Mouse (Mus musculus) embryonic facial prominence, embryonic 14.5 days (tissue): ENCODE results near the gene Lcn9. TPM values are rescaled to one million over a fixed set of nuclear protein-coding genes. Genes with fewer than 3 reads are reported as not detected.
"Not testable (repeated sequence)": the region's sequence is repeated elsewhere in the genome, so short reads cannot be mapped to it uniquely, and the experiment has no call there.

Experiments used
- ATAC-seq: fragments of 200-750 bp; cut with Nextera tagmentation; 2 replicates; pipeline ENCODE4 v1.8.0; 2017; ENCODE audit warnings: low read depth, moderate number of reproducible peaks, moderate TSS enrichment
- DNase-seq: peaks from one replicate; pipeline ENCODE4 v3.0.0-alpha.2; 2015; ENCODE audit warnings: low spot score
- H3K27ac ChIP-seq: fragments of 300-500 bp; sonication (generic); replicated peaks from 2 replicates; pipeline ENCODE4 v1.5.1; 2014; ENCODE audit warnings: low read depth, mild to moderate bottlenecking, low read length, moderate library complexity
- H3K27me3 ChIP-seq: fragments of 300-500 bp; sonication (generic); replicated peaks from 2 replicates; pipeline ENCODE4 v1.6.1; 2014; ENCODE audit warnings: low read length; ENCODE audit not compliant: control insufficient read depth, insufficient read depth
- H3K36me3 ChIP-seq: fragments of 300-500 bp; sonication (generic); 2 replicates; pipeline ENCODE4 v1.6.1; 2014; ENCODE audit warnings: low read length, mixed read lengths; ENCODE audit not compliant: control insufficient read depth, insufficient read depth
- H3K4me1 ChIP-seq: fragments of 300-500 bp; sonication (generic); 2 replicates; pipeline ENCODE4 v1.6.1; 2014; ENCODE audit warnings: antibody characterized with exemption, low read length; ENCODE audit not compliant: control insufficient read depth, insufficient read depth
- H3K4me2 ChIP-seq: fragments of 300-500 bp; sonication (generic); 2 replicates; pipeline ENCODE4 v1.6.1; 2014; ENCODE audit warnings: low read depth, mild to moderate bottlenecking, low read length, moderate library complexity, mixed read lengths
- H3K4me3 ChIP-seq: fragments of 300-500 bp; sonication (generic); 2 replicates; pipeline ENCODE4 v1.5.1; 2014; ENCODE audit warnings: low read depth, mild to moderate bottlenecking, low read length
- H3K9ac ChIP-seq: fragments of 300-500 bp; sonication (generic); 2 replicates; pipeline ENCODE4 v1.6.1; 2014; ENCODE audit warnings: low read depth, mild to moderate bottlenecking, low read length, moderate library complexity, mixed read lengths
- H3K9me3 ChIP-seq: fragments of 300-500 bp; sonication (generic); 2 replicates; pipeline ENCODE4 v1.6.1; 2016; ENCODE audit warnings: low read length; ENCODE audit not compliant: control insufficient read depth
- WGBS: fragments of 180-500 bp; shearing (Covaris S2); extraction: QIAGEN DNeasy Blood & Tissue Kit; methylation state at CpG from one replicate; pipeline ENCODE4 v1.1.7; 2014; 5-methylcytosine and 5-hydroxymethylcytosine counted together
- polyA plus RNA-seq: library from polyadenylated mRNA; unstranded; fragments of >200 nt; fragmentation: Nextera tagmentation; extraction: Ambion mirVana; gene quantifications from 2 replicates; pipeline ENCODE4 v1.2.1, GENCODE M21; 2014

Gene Lcn9
- polyA plus RNA-seq, 1 experiment from 2014 or later: not detected

- H3K4me1 ChIP-seq: no peaks in the 10 kb centered on the region
These were observed 33.9 kb upstream of the Lcn9 start for GRCm38 (mm10) chr2:25789092-25789491.

DNA sequence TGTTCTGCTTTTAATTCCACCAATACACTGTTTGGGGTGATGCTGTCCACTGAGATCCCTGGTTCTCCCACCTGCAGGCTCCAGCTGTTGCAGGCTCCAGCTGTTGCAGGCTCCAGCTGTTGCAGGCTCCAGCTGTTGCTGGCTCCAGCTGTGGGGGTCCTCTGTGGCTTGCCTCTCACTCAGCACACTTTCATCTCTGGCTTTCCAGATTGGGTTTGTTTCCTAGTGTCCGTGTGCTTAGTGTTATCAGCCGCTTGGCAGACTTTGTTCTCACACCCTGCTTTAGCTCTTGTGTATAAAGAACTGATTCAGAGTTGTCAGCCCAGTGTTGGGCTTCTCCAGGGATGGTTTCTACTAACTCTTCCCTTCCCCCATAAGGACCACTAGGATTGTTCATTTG lies 25.3 kb upstream of the Lcn9 start:
- no peaks in the 10 kb centered on the region for H3K9me3 ChIP-seq
- H3K4me3 ChIP-seq: no peak overlapping the region
- no peak overlapping the region for H3K27ac ChIP-seq
- DNase-seq (no peak), ATAC-seq (no peak)
- WGBS: 49% methylated on average over 2 of the region's 2 CpGs
- no peaks in the 10 kb centered on the region for H3K27me3 ChIP-seq
- H3K9ac ChIP-seq: no peak overlapping the region
- no peak overlapping the region for H3K4me2 ChIP-seq
- H3K4me1 ChIP-seq: no peaks in the 10 kb centered on the region
- H3K36me3 ChIP-seq: no peaks in the 10 kb centered on the region

More at GRCm38 (mm10) chr2:25789092-25789491, 33.9 kb upstream of the Lcn9 start:
- 84% methylated on average over 3 of the region's 3 CpGs for WGBS
- Histone ChIP-seq H3K27ac (no peak overlapping the region), H3K4me3 (no peak overlapping the region), H3K27me3 (no peaks in the 10 kb centered on the region), H3K9me3 (no peaks in the 10 kb centered on the region), H3K4me2 (no peak overlapping the region), H3K9ac (no peak overlapping the region), H3K36me3 (no peaks in the 10 kb centered on the region)
- DNase-seq: no peak
- ATAC-seq: no peak

- Histone ChIP-seq H3K9me3 (no peaks in the 10 kb centered on the region), H3K4me2 (no peak overlapping the region), H3K9ac (no peak overlapping the region), H3K27me3 (no peaks in the 10 kb centered on the region), H3K27ac (no peak overlapping the region), H3K36me3 (no peaks in the 10 kb centered on the region), H3K4me3 (no peak overlapping the region), H3K4me1 (no peaks in the 10 kb centered on the region)
- ATAC-seq (no peak), DNase-seq (no peak)
- WGBS: 46% methylated on average over 5 of the region's 5 CpGs
These were observed 24.9 kb upstream of the Lcn9 start for GRCm38 (mm10) chr2:25798065-25798464.

GRCm38 (mm10) chr2:25811711-25812110 lies 11.2 kb upstream of the Lcn9 start:
- WGBS: 67% methylated on average over 2 of the region's 2 CpGs
- Histone ChIP-seq H3K4me2 (no peak overlapping the region), H3K36me3 (no peaks in the 10 kb centered on the region), H3K27ac (no peak overlapping the region), H3K9ac (no peak overlapping the region), H3K4me1 (no peaks in the 10 kb centered on the region), H3K9me3 (no peaks in the 10 kb centered on the region), H3K27me3 (no peaks in the 10 kb centered on the region), H3K4me3 (no peak overlapping the region)
- no peak for ATAC-seq
- no peak for DNase-seq

DNA sequence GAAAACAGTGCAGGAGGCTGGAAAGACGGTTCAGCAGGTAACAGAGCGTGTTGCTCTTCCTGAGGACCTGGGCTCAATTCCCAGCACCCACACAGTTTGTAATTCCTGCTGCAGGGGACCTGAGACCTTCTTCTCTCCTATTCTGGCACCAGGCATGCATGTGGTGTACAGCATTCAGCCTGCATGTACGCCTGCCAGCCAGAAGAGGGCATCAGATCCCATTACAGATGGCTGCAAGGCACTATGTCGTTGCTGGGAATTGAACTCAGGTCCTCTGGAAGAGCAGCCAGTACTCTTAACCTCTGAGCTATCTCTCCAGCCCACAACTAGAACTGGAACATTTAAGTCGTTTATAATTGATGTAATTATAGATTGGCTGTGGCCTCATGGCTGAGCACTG lies 9.6 kb upstream of the Lcn9 start:
- WGBS: 75% methylated on average over 5 of the region's 5 CpGs
- Histone ChIP-seq H3K4me2 (no peak overlapping the region), H3K4me3 (no peak overlapping the region), H3K27me3 (no peaks in the 10 kb centered on the region), H3K36me3 (no peaks in the 10 kb centered on the region), H3K4me1 (no peaks in the 10 kb centered on the region), H3K9ac (no peak overlapping the region), H3K27ac (no peak overlapping the region), H3K9me3 (no peaks in the 10 kb centered on the region)
- ATAC-seq: no peak
- no peak for DNase-seq

- not testable (repeated sequence) for H3K27ac ChIP-seq, H3K27me3 ChIP-seq, H3K4me2 ChIP-seq, H3K36me3 ChIP-seq, ATAC-seq, H3K4me3 ChIP-seq, DNase-seq, H3K4me1 ChIP-seq, H3K9me3 ChIP-seq, H3K9ac ChIP-seq
- WGBS: 67% methylated on average over 1 of the region's 1 CpGs
These were observed 7.2 kb upstream of the Lcn9 start, which contains the start of gene Glt6d1 for GRCm38 (mm10) chr2:25815748-25816147. Gene Glt6d1 (minus strand): TSS chr2:25815848.

DNA sequence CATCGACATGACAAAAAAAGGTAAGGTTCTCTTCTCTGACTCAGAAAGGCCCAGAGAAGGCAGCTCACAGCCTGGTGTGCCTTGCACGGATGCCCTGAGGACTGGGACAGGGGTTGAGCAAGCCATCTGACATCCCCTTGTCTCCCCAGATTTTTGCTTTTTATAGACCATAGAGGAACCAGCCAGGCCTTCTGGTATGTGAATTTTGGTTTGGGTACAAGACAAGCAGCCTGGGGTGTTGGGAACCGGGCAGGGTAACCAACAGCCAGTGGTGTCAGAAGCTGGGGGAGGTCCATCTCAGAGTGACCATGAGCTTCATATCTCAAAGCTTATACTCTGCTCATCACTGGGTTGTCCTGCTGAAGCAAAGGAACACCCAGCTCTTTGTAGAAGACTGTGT lies 1.8 kb downstream of the Lcn9 start:
- Histone ChIP-seq H3K27ac (no peak overlapping the region), H3K4me1 (no peaks in the 10 kb centered on the region), H3K4me3 (no peak overlapping the region), H3K36me3 (no peaks in the 10 kb centered on the region), H3K9me3 (no peaks in the 10 kb centered on the region), H3K4me2 (no peak overlapping the region), H3K27me3 (no peaks in the 10 kb centered on the region), H3K9ac (no peak overlapping the region)
- DNase-seq: no peak
- 79% methylated on average over 3 of the region's 3 CpGs for WGBS
- ATAC-seq: no peak

GRCm38 (mm10) chr2:25828344-25828947 lies 5.5 kb downstream of the Lcn9 start:
- H3K4me3 ChIP-seq: no peak overlapping the region
- H3K36me3 ChIP-seq: no peaks in the 10 kb centered on the region
- no peak overlapping the region for H3K27ac ChIP-seq
- ATAC-seq: no peak
- no peak overlapping the region for H3K4me2 ChIP-seq
- no peaks in the 10 kb centered on the region for H3K4me1 ChIP-seq
- H3K9me3 ChIP-seq: no peaks in the 10 kb centered on the region
- DNase-seq: no peak
- no peaks in the 10 kb centered on the region for H3K27me3 ChIP-seq
- WGBS: 79% methylated on average over 8 of the region's 8 CpGs
- H3K9ac ChIP-seq: no peak overlapping the region

DNA sequence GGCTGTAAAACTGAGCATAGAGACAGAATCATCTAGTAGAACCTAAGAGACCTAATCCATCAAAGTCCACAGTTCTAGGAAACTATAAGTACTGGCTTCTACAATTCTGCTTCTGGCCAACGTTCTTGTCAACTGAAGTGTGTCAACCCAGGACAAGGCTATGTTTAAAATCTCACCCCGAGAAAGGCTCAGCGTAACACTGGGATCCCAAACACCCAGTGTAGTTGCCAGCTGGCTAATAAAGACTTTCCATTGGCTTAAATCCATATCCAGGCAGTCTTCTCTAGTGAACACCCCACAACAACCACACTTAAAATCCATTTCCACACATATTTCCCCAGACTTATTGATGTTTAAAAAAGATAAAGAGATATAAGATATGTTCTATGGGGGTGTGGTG lies 7.8 kb downstream of the Lcn9 start:
- DNase-seq: no peak
- Histone ChIP-seq H3K9ac (no peak overlapping the region), H3K36me3 (no peaks in the 10 kb centered on the region), H3K4me3 (no peak overlapping the region), H3K27me3 (no peaks in the 10 kb centered on the region), H3K4me2 (no peak overlapping the region), H3K4me1 (no peaks in the 10 kb centered on the region), H3K9me3 (no peaks in the 10 kb centered on the region), H3K27ac (no peak overlapping the region)
- WGBS: 82% methylated on average over 3 of the region's 3 CpGs
- ATAC-seq: no peak
